In the genomic region with DNA sequence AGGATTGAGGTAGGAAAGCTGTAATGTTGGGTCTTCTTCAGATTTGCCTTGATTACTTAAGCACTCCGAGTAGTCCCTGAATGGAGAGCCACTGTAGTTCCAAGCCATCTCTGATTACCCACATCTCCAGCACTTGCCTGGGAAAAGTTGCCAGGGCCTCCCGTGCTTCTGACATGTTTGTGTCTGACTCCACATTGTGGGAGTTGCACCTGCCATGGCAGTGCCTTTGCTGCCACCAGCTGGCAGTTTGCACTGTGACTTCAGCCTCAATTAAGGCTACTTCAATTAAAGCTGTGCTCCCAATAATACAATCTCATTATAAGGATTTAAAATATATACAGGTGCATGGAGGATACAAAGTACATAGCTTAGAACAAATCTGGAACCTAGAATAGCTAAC, we compare ENCODE assay signal across 8 mouse cellular contexts. TPM values are rescaled to one million over a fixed set of nuclear protein-coding genes. Genes with fewer than 3 reads are reported as not detected.
DNase-seq lines count a peak whose midpoint lies in the region; ATAC-seq and TF ChIP-seq lines count a peak whose summit lies in the region.

No protein-coding gene starts in this region.

- H3K36me3 ChIP-seq in C2C12 (ENCODE audit: control insufficient read depth, insufficient read depth), result no peaks in the 10 kb centered on the region
- H3K36me3 ChIP-seq in liver, embryonic 14.5 days (replicated peaks; ENCODE audit: control insufficient read depth, insufficient read depth, low read depth), result no peaks in the 10 kb centered on the region
- H3K36me3 ChIP-seq in splenic B cell, adult 2 months (ENCODE audit: control insufficient read depth, insufficient read depth, low read length, poor library complexity, severe bottlenecking), result no peaks in the 10 kb centered on the region

- no peaks in the 10 kb centered on the region for H3K9me3 ChIP-seq in liver, embryonic 14.5 days (ENCODE audit: control insufficient read depth, low read length)

- no peak overlapping the region for H3K4me2 ChIP-seq in liver, embryonic 14.5 days (ENCODE audit: low read depth)

- 54% methylated on average over 2 of the region's 2 CpGs for WGBS in liver, embryonic 14.5 days (ENCODE audit: insufficient replicate concordance)

- H3K79me2 ChIP-seq in C2C12 (ENCODE audit: control insufficient read depth, insufficient read depth), result no peaks in the 10 kb centered on the region

- no peaks in the 10 kb centered on the region for H3K4me1 ChIP-seq in liver, embryonic 14.5 days (replicated peaks; ENCODE audit: control insufficient read depth in 2 of 2, insufficient read depth in 2 of 2, low read length in 1 of 2)

- no peaks in the 10 kb centered on the region for H3K27me3 ChIP-seq in C2C12 (ENCODE audit: control insufficient read depth, insufficient read depth, insufficient read length)
- H3K27me3 ChIP-seq in liver, embryonic 14.5 days (ENCODE audit: control insufficient read depth, insufficient read depth, low read length), result no peaks in the 10 kb centered on the region; the same call in 1 of the 2 replicates
- H3K27me3 ChIP-seq in splenic B cell, adult 2 months (ENCODE audit: control insufficient read depth, insufficient read depth, low read length, poor library complexity, severe bottlenecking), result no peaks in the 10 kb centered on the region

- DNase-seq in heart, adult 18-20 months, result peak; percentile 38 to 48
- DNase-seq in heart, postnatal 25 days (ENCODE audit: low spot score), result no peak
- peak; percentile 64 for DNase-seq in brain, adult 2 months (ENCODE audit: low read depth, low spot score)
- peak; percentile 9 for DNase-seq in induced T-regulatory cell, adult 2 months (ENCODE audit: low read depth)
- no peak for DNase-seq in liver, embryonic 14.5 days (ENCODE audit: low read depth in 3 of 3, low spot score in 3 of 3)
- peak; percentile 16 for DNase-seq in splenic B cell, adult 2 months (ENCODE audit: low read depth, low spot score)
- no peak for DNase-seq in spleen, postnatal 4 days (ENCODE audit: low spot score in 2 of 2)

- intact Hi-C loops in heart, postnatal 25 days (cut with DNase I), result no loop called here

- peak; percentile 23 for TF ChIP-seq CTCF in C2C12 (IDR thresholded peaks at IDR 0.05; ENCODE audit: control insufficient read depth, insufficient read depth, insufficient read length)
- TF ChIP-seq CTCF in liver, embryonic 14.5 days (IDR thresholded peaks at IDR 0.05; ENCODE audit: low read depth), result peak; percentile 57

- no peak overlapping the region for H3K4me3 ChIP-seq in C2C12 (ENCODE audit: insufficient read depth, poor library complexity, severe bottlenecking)
- H3K4me3 ChIP-seq in liver, embryonic 14.5 days (ENCODE audit: insufficient read depth in 1 of 2, low read depth in 2 of 2, low read length in 2 of 2), result no peak overlapping the region

- H3K79me3 ChIP-seq in C2C12 (ENCODE audit: low read depth), result no peaks in the 10 kb centered on the region

- no peak for TF ChIP-seq EP300 in liver, embryonic 14.5 days (IDR thresholded peaks at IDR 0.05; ENCODE audit: low read depth)

- H3K9ac ChIP-seq in liver, embryonic 14.5 days (replicated peaks), result no peak overlapping the region

- ATAC-seq in liver, embryonic 14.5 days (ENCODE audit: insufficient read depth), result no peak

- H3ac ChIP-seq in C2C12 (ENCODE audit: control insufficient read depth, insufficient read length, low read depth), result no peak overlapping the region

- H3K27ac ChIP-seq in liver, embryonic 14.5 days, result no peak overlapping the region

TF ChIP-seq in C2C12, 6 proteins besides CTCF, POLR2A, EP300 and RAD21:
- no peak for TF ChIP-seq MAX (IDR thresholded peaks at IDR 0.05)
- no peak for TF ChIP-seq USF1 (IDR thresholded peaks at IDR 0.05; ENCODE audit: low read depth)
- TF ChIP-seq CEBPB (IDR thresholded peaks at IDR 0.05; ENCODE audit: low read depth), result no peak
- TF ChIP-seq FOSL1 (IDR thresholded peaks at IDR 0.05; ENCODE audit: insufficient read depth, low read length, poor library complexity, severe bottlenecking), result no peak
- TF ChIP-seq MYOG (IDR thresholded peaks at IDR 0.05; ENCODE audit: control insufficient read depth, extremely low read depth, insufficient read length), result no peak
- TF ChIP-seq MYOD1 (IDR thresholded peaks at IDR 0.05; ENCODE audit: control insufficient read depth, insufficient read length, low read depth), result no peak

RNA-seq across cellular contexts. Expression of gene Tlr13, which starts 37.5 kb away (rescaled TPM):
- total RNA-seq in heart, adult 18-20 months (2021), result 1 to 10 TPM; 1.0 to 1.1 TPM
- total RNA-seq in heart, postnatal 25 days (2021), result 1 to 10 TPM; 1.2 to 1.4 TPM
- not detected for polyA plus RNA-seq in C2C12 (2012; fragmentation: generic; extraction: Trizol)
- polyA plus RNA-seq in liver, embryonic 14.5 days (2012; rRNA removed), result 0.28 and 0.51 TPM in 2 replicates
- 0.57 and 1.4 TPM in 2 replicates for polyA plus RNA-seq in liver, embryonic 14.5 days (2014; fragmentation: Nextera tagmentation; extraction: Ambion mirVana)

Comparison
In these comparisons a context has a peak if more than half of its experiments do, and no peak if none do; other contexts are left out.
1. DNase-seq: peak in heart, adult 18-20 months (2 of 2), brain, adult 2 months (single experiment), induced T-regulatory cell, adult 2 months (single experiment) and splenic B cell, adult 2 months (single experiment); none in heart, postnatal 25 days (single experiment), liver, embryonic 14.5 days (0 of 3) and spleen, postnatal 4 days (0 of 2).